Mouse (Mus musculus): ENCODE data around the gene Zfp598. TPM values are rescaled to one million over a fixed set of nuclear protein-coding genes. Genes with fewer than 3 reads are reported as not detected.

Gene Zfp598
- polyA plus RNA-seq, 1 experiment from 2014 or later: 13.5 TPM

DNA sequence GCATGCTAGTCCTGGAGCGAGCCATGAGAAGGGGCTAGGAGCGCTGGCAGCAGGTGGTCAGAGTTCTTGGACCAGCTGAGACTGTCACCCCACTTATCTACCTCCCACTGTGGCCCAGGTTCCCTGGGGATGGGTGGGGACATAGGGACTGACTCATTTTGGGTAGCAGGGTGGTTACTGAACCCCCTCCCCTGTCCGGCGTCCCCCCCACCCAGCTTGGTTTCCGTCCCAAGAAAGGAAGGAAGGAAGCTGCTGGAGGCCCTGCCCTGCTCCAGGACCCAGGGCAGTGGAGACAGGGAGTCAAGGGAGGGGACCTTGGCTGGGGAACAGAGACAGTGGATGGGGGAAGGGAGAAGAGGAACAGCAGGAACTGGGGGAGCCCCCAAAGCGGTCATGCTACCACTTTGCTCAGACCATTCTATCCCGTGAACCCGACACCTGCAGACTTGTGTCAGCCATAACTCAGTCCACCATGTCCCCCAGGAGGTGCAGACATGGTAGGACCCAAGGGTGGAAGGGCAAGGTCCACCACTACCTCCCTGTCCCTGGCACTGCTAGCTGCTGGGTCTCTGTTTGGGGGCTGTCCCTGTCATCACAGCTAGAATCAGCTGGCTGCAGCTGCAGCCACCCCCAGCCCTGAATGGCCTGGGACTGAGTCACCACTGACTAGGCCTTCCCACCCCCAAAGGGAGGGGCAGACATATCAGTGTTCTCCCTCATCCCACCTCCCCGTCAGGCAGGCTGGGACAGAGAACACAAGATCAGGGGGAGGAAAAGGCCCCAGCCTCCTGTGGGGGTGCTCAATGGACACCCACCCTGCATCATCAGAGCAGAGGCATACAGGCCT lies 24.4 kb upstream of the Zfp598 start:
- peak overlapping the region; percentile 32; the same call in 1 of the 2 replicates for H3K4me2 ChIP-seq (replicated peaks; ENCODE audit: low read depth)
- H3K27ac ChIP-seq (ENCODE audit: low read depth, low read length): peak overlapping the region; percentile 75
- no peak for ATAC-seq
- no peak for TF ChIP-seq CTCF (IDR thresholded peaks at IDR 0.05; ENCODE audit: low read depth)
- peaks cover 14% of the 10 kb centered on the region; the same call in 1 of the 2 replicates for H3K36me3 ChIP-seq (ENCODE audit: control insufficient read depth, insufficient read depth)
- WGBS: 70% methylated on average over 9 of the region's 9 CpGs
- H3K9me3 ChIP-seq (ENCODE audit: control insufficient read depth): no peaks in the 10 kb centered on the region
- 0 out of 2 replicates have a peak, but pooled peaks cover 4% of the 10 kb centered on the region for H3K4me1 ChIP-seq (replicated peaks; ENCODE audit: control insufficient read depth, insufficient read depth, low read length)
- no peak overlapping the region for H3K9ac ChIP-seq (ENCODE audit: low read depth, low read length)
- no peaks in the 10 kb centered on the region for H3K27me3 ChIP-seq (replicated peaks; ENCODE audit: control insufficient read depth, insufficient read depth, low read length)
- no peak overlapping the region for H3K4me3 ChIP-seq (ENCODE audit: low read depth, low read length)

DNA sequence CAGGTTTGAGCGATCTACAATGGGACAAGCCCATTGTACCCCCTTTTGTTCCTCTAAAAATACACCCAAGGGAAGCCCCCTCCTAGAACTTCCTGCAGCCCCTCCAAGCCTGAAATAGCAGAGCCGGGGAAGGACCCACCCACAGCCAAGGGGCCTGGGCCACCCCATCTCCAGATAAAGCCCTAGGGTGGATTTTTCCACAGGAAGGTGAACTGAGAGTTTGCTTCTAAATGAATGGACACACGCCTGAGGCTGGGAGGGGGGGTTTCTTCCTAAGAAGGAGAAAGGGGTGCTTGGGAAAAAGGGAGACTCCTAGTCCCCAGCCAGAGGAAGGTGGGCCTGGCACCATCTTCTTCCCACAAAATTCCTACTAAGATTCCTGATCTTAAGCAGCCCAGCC lies 23.6 kb upstream of the Zfp598 start:
- Histone ChIP-seq H3K4me2 (replicated peaks; ENCODE audit: low read depth) (no peak overlapping the region), H3K9ac (ENCODE audit: low read depth, low read length) (no peak overlapping the region), H3K4me3 (ENCODE audit: low read depth, low read length) (no peak overlapping the region), H3K9me3 (ENCODE audit: control insufficient read depth) (no peaks in the 10 kb centered on the region), H3K27me3 (replicated peaks; ENCODE audit: control insufficient read depth, insufficient read depth, low read length) (no peaks in the 10 kb centered on the region), H3K36me3 (ENCODE audit: control insufficient read depth, insufficient read depth) (peaks cover 6% of the 10 kb centered on the region; the same call in 1 of the 2 replicates), H3K27ac (ENCODE audit: low read depth, low read length) (no peak overlapping the region), H3K4me1 (replicated peaks; ENCODE audit: control insufficient read depth, insufficient read depth, low read length) (0 out of 2 replicates have a peak, but pooled peaks cover 4% of the 10 kb centered on the region)
- TF ChIP-seq CTCF (IDR thresholded peaks at IDR 0.05; ENCODE audit: low read depth): no peak
- WGBS: 85% methylated on average over 3 of the region's 3 CpGs
- ATAC-seq: no peak

DNA sequence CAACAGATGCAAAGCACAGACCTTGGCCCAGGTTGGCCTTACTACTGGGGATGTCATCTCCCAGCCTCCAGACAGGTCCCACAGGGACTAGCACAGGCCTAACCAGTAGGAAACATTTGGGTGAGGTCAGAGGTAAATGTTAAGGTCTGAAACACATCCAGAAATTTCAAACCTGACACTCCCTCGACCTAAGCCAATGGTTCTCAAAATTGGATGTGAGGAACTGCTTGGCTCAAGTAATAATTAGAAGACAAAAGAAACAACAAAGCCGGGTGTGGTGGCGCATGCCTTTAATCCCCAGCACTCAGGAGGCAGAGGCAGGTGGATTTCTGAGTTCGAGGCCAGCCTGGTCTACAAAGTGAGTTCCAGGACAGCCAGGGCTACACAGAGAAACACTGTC lies 23.1 kb upstream of the Zfp598 start:
- Histone ChIP-seq H3K9me3 (ENCODE audit: control insufficient read depth) (no peaks in the 10 kb centered on the region), H3K4me2 (replicated peaks; ENCODE audit: low read depth) (no peak overlapping the region), H3K4me3 (ENCODE audit: low read depth, low read length) (no peak overlapping the region), H3K36me3 (ENCODE audit: control insufficient read depth, insufficient read depth) (peaks cover 6% of the 10 kb centered on the region; the same call in 1 of the 2 replicates), H3K9ac (ENCODE audit: low read depth, low read length) (no peak overlapping the region), H3K27me3 (replicated peaks; ENCODE audit: control insufficient read depth, insufficient read depth, low read length) (0 out of 2 replicates have a peak, but pooled peaks cover 3% of the 10 kb centered on the region), H3K4me1 (replicated peaks; ENCODE audit: control insufficient read depth, insufficient read depth, low read length) (0 out of 2 replicates have a peak, but pooled peaks cover 4% of the 10 kb centered on the region), H3K27ac (ENCODE audit: low read depth, low read length) (no peak overlapping the region)
- WGBS: 80% methylated on average over 4 of the region's 4 CpGs
- TF ChIP-seq CTCF (IDR thresholded peaks at IDR 0.05; ENCODE audit: low read depth): no peak
- no peak for ATAC-seq

DNA sequence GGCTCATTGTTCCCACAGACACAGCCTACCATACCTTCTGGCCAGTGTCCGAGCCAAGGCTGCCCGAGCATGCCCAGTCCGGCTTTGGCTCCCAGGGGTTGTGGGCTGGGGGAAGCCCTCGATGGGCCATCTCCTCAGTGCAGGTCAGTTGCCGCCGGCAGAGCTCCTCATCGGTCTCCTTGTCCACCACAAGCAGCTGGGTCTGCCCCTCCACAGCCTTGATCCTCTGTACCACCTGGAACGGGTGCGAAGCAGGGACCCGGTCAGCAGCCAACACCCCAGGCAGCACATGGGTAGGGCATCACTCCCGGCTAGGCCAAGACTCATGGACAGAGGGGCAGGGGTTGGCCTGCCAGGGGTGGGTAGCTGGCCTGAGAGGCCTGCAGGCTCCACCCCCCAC lies 22.0 kb upstream of the Zfp598 start:
- H3K9ac ChIP-seq (ENCODE audit: low read depth, low read length): no peak overlapping the region
- H3K4me3 ChIP-seq (ENCODE audit: low read depth, low read length): no peak overlapping the region
- 79% methylated on average over 11 of the region's 11 CpGs for WGBS

DNA sequence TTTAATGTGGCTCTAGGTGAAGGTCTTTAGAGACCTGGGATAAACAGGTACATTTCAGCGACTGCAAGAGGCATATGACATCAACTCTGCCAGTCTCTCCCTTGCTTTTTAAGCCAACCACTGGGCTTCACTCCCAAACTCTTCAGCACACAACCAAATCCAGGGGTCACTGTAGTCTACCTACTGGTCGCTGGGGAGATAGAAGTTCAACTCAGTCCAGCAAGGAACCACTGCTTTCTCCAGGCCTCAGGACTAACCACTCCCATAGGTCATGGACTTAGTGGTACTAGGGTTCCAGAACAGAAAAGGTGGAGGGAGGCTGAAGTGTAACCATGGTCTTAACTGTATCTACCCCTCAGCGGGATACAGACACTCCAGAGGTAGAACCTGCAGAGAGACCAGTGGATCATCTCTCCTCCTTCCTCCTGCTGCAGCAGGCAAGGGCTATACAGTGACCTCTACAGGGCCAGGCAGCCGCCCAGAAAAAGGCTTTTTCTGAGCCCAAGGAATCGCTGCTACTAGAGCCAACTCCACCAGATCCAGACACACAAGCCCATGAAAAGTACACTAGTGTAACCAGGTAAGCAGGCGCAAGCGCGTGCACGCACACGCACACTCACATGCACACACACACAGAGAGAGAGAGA lies 20.6 kb upstream of the Zfp598 start:
- no peak for ATAC-seq

More for the DNA sequence above, 22.0 kb upstream of the Zfp598 start:
- Histone ChIP-seq H3K4me1 (replicated peaks; ENCODE audit: control insufficient read depth, insufficient read depth, low read length) (0 out of 2 replicates have a peak, but pooled peaks cover 4% of the 10 kb centered on the region), H3K27ac (ENCODE audit: low read depth, low read length) (no peak overlapping the region; the same call in 1 of the 2 replicates), H3K36me3 (ENCODE audit: control insufficient read depth, insufficient read depth) (no peaks in the 10 kb centered on the region; the same call in 1 of the 2 replicates), H3K4me2 (replicated peaks; ENCODE audit: low read depth) (0 out of 2 replicates have a peak overlapping the region, but pooled peaks have one; percentile 9), H3K27me3 (replicated peaks; ENCODE audit: control insufficient read depth, insufficient read depth, low read length) (0 out of 2 replicates have a peak, but pooled peaks cover 3% of the 10 kb centered on the region), H3K9me3 (ENCODE audit: control insufficient read depth) (no peaks in the 10 kb centered on the region)
- ATAC-seq: no peak
- TF ChIP-seq CTCF (IDR thresholded peaks at IDR 0.05; ENCODE audit: low read depth): no peak

More for the DNA sequence above, 20.6 kb upstream of the Zfp598 start:
- 0 out of 2 replicates have a peak, but pooled peaks cover 4% of the 10 kb centered on the region for H3K4me1 ChIP-seq (replicated peaks; ENCODE audit: control insufficient read depth, insufficient read depth, low read length)
- H3K4me2 ChIP-seq (replicated peaks; ENCODE audit: low read depth): peak overlapping the region; percentile 97
- no peak overlapping the region for H3K9ac ChIP-seq (ENCODE audit: low read depth, low read length)
- H3K27ac ChIP-seq (ENCODE audit: low read depth, low read length): no peak overlapping the region
- no peaks in the 10 kb centered on the region for H3K9me3 ChIP-seq (ENCODE audit: control insufficient read depth)
- peak overlapping the region; percentile 71 for H3K4me3 ChIP-seq (ENCODE audit: low read depth, low read length)
- WGBS: 73% methylated on average over 10 of the region's 10 CpGs
- no peaks in the 10 kb centered on the region; the same call in 1 of the 2 replicates for H3K36me3 ChIP-seq (ENCODE audit: control insufficient read depth, insufficient read depth)
- TF ChIP-seq CTCF (IDR thresholded peaks at IDR 0.05; ENCODE audit: low read depth): peak; percentile 38
- H3K27me3 ChIP-seq (replicated peaks; ENCODE audit: control insufficient read depth, insufficient read depth, low read length): 0 out of 2 replicates have a peak, but pooled peaks cover 3% of the 10 kb centered on the region

Data from intestine, postnatal 0 days (tissue).